Mouse (Mus musculus) lung, embryonic 16.5 days (tissue): Measurements from ENCODE around the gene Glrx. TPM values are rescaled to one million over a fixed set of nuclear protein-coding genes. Genes with fewer than 3 reads are reported as not detected.

Experiments
- ATAC-seq: fragments of 200-750 bp; cut with Nextera tagmentation; 2 replicates; pipeline ENCODE4 v1.8.0; 2017; ENCODE audit warnings: low read depth, mild to moderate bottlenecking, moderate library complexity
- H3K27ac ChIP-seq: fragments of 300-500 bp; sonication (generic); 2 replicates; pipeline ENCODE4 v1.5.1; 2014; ENCODE audit warnings: mild to moderate bottlenecking, control low read depth, low read length
- H3K27me3 ChIP-seq: fragments of 300-500 bp; sonication (generic); 2 replicates; pipeline ENCODE4 v1.6.1; 2014; ENCODE audit warnings: low read depth, low read length, mixed read lengths; ENCODE audit not compliant: control insufficient read depth, insufficient read depth
- H3K36me3 ChIP-seq: fragments of 300-500 bp; sonication (generic); 2 replicates; pipeline ENCODE4 v1.6.1; 2014; ENCODE audit warnings: low read length; ENCODE audit not compliant: control insufficient read depth, insufficient read depth
- H3K4me1 ChIP-seq: fragments of 300-500 bp; sonication (generic); replicated peaks from 2 replicates; pipeline ENCODE4 v1.6.1; 2014; ENCODE audit warnings: low read length, mixed read lengths; ENCODE audit not compliant: control insufficient read depth, insufficient read depth
- H3K4me2 ChIP-seq: fragments of 300-500 bp; sonication (generic); 2 replicates; pipeline ENCODE4 v1.6.1; 2014; ENCODE audit warnings: low read depth, low read length, control low read depth
- H3K4me3 ChIP-seq: fragments of 300-500 bp; sonication (generic); 2 replicates; pipeline ENCODE4 v1.5.1; 2014; ENCODE audit warnings: mild to moderate bottlenecking, low read length, control low read depth
- H3K9ac ChIP-seq: fragments of 300-500 bp; sonication (generic); 2 replicates; pipeline ENCODE4 v1.6.1; 2014; ENCODE audit warnings: low read length, control low read depth
- H3K9me3 ChIP-seq: fragments of 300-500 bp; sonication (generic); 2 replicates; pipeline ENCODE4 v1.6.1; 2016; ENCODE audit warnings: low read length; ENCODE audit not compliant: control insufficient read depth
- WGBS: fragments of 180-500 bp; shearing (Covaris S2); extraction: QIAGEN DNeasy Blood & Tissue Kit; methylation state at CpG from one replicate; pipeline ENCODE4 v1.1.7; 2014; 5-methylcytosine and 5-hydroxymethylcytosine counted together
- polyA plus RNA-seq: library from polyadenylated mRNA; unstranded; fragments of >200 nt; fragmentation: Nextera tagmentation; extraction: Ambion mirVana; gene quantifications from 2 replicates; pipeline ENCODE4 v1.2.1, GENCODE M21; 2015

The Glrx gene
- polyA plus RNA-seq, 1 experiment from 2014 or later: 58.0 TPM

- Histone ChIP-seq H3K27ac (no peak overlapping the region), H3K4me3 (no peak overlapping the region), H3K4me2 (no peak overlapping the region), H3K9me3 (no peaks in the 10 kb centered on the region), H3K27me3 (no peaks in the 10 kb centered on the region), H3K9ac (no peak overlapping the region), H3K4me1 (peaks cover 5% of the 10 kb centered on the region; the same call in 1 of the 2 replicates), H3K36me3 (no peaks in the 10 kb centered on the region)
- ATAC-seq: no peak
- WGBS: 76% methylated on average over 6 of the region's 6 CpGs
These were observed 8.0 kb upstream of the Glrx start for GRCm38 (mm10) chr13:75831710-75832109.

DNA sequence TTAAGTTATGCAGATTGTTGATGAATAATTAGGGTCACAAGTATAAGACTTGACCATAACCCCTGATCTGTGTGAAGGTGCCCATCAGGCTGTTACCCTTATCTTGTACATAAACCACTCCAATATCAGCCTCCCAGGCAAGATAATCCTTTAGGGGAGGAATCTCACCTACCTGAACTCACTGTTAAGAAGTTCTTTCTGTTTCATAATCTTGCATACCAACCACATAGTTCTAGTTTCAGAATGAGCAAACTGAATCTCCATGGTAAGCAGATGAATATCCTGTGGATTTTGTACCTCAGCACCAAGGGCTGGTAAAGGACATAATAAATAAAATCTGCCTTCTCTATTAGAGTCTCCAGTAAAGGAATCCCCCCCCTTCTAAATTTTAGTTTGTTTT, 7.0 kb upstream of the Glrx start:
- Histone ChIP-seq H3K27me3 (no peaks in the 10 kb centered on the region), H3K4me3 (no peak overlapping the region), H3K4me1 (peaks cover 5% of the 10 kb centered on the region; the same call in 1 of the 2 replicates), H3K27ac (no peak overlapping the region), H3K9ac (no peak overlapping the region), H3K9me3 (no peaks in the 10 kb centered on the region), H3K36me3 (no peaks in the 10 kb centered on the region), H3K4me2 (no peak overlapping the region)
- ATAC-seq: no peak

DNA sequence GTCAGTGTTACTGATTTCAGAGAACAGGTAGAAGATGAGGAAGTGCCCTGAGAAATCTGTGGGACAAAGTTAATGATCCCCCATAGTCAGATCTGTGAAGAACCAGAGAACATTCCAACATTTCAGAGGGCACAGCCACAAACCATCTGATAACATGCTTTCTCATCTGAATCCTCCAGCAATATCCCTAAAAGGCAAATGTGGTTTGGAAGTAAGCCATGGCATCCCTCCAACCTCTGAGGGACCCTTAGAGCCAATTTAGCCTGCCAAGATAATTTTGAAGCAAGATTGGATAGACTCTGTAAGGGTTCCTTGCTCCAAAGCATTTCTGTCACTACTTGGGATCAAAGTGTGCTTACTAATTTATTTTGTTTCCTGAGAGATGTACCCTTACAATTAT, 6.2 kb upstream of the Glrx start:
- Histone ChIP-seq H3K9me3 (no peaks in the 10 kb centered on the region), H3K4me1 (peaks cover 5% of the 10 kb centered on the region; the same call in 1 of the 2 replicates), H3K36me3 (no peaks in the 10 kb centered on the region), H3K4me3 (no peak overlapping the region), H3K9ac (no peak overlapping the region), H3K27me3 (no peaks in the 10 kb centered on the region), H3K4me2 (no peak overlapping the region), H3K27ac (peak overlapping the region; percentile 20; the same call in 1 of the 2 replicates)
- ATAC-seq: peak; percentile 81

DNA sequence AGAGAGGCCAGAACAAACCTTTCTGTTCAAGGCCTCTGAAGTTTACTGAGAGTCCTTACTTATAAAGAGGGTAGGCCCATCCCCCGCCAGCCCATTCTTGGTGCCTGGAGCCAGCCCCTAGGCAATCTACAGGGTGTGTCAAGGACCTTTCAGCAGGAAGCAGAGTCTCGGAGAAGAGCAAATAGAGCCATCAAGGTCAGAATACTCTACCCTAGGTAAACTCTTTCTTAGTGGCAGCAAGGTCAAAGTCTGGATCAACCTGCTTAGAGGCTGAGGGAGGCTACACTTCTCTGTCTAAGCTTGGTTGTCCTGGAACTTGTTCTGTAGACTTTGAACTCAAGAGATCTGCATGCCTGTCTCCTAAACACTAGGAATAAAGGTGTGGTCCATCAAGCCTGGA, 4.2 kb upstream of the Glrx start:
- Histone ChIP-seq H3K4me1 (peaks cover 9% of the 10 kb centered on the region), H3K4me3 (no peak overlapping the region), H3K36me3 (no peaks in the 10 kb centered on the region), H3K27ac (no peak overlapping the region), H3K4me2 (no peak overlapping the region), H3K9me3 (no peaks in the 10 kb centered on the region), H3K9ac (no peak overlapping the region), H3K27me3 (no peaks in the 10 kb centered on the region)
- 52% methylated on average over 2 of the region's 2 CpGs for WGBS
- ATAC-seq: no peak

GRCm38 (mm10) chr13:75838506-75838905, 1.2 kb upstream of the Glrx start:
- no peaks in the 10 kb centered on the region for H3K36me3 ChIP-seq
- no peaks in the 10 kb centered on the region for H3K27me3 ChIP-seq
- ATAC-seq: no peak
- no peak overlapping the region for H3K27ac ChIP-seq
- no peak overlapping the region for H3K9ac ChIP-seq
- no peak overlapping the region for H3K4me2 ChIP-seq
- 73% methylated on average over 4 of the region's 4 CpGs for WGBS
- no peak overlapping the region for H3K4me3 ChIP-seq
- H3K9me3 ChIP-seq: no peaks in the 10 kb centered on the region
- H3K4me1 ChIP-seq: peaks cover 17% of the 10 kb centered on the region

DNA sequence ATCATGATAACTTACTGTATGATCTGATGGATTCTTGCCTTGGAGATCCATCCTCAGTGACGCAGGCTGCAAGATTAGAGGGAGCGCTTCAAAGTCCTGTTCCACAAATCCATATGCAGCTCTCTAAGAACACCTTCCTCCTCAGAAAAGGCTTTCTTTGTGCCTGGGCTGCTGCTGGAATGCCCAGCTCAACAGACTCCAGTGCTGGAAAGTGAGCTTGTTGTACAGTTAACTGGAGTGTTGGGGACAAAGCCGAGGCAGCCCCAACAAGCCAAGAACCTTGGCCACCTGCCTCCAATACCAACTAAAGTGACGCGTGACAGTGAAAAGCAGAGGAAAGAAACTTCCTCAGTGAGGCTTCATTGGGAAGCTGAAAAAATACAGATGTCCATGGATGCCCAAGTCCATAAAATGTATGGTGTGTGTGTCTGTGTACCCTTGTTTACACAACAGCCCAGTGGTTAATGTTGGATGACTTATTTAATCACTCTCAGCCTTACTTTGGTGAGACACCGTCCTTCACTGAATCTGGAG, 1.2 kb downstream of the Glrx start:
- Histone ChIP-seq H3K4me1 (peaks cover 17% of the 10 kb centered on the region), H3K27me3 (no peaks in the 10 kb centered on the region), H3K36me3 (no peaks in the 10 kb centered on the region), H3K9me3 (no peaks in the 10 kb centered on the region), H3K9ac (peak overlapping the region; percentile 51), H3K4me2 (peak overlapping the region; percentile 63), H3K4me3 (peak overlapping the region; percentile 55), H3K27ac (no peak overlapping the region)
- ATAC-seq: no peak
- WGBS: 22% methylated on average over 6 of the region's 6 CpGs

- peaks cover 17% of the 10 kb centered on the region for H3K4me1 ChIP-seq
- H3K4me3 ChIP-seq: no peak overlapping the region
- no peaks in the 10 kb centered on the region for H3K9me3 ChIP-seq
- H3K27me3 ChIP-seq: no peaks in the 10 kb centered on the region
- H3K36me3 ChIP-seq: no peaks in the 10 kb centered on the region
- 64% methylated on average over 3 of the region's 3 CpGs for WGBS
- peak overlapping the region; percentile 63; the same call in 1 of the 2 replicates for H3K4me2 ChIP-seq
- no peak overlapping the region for H3K9ac ChIP-seq
- ATAC-seq: no peak
- no peak overlapping the region for H3K27ac ChIP-seq
These were observed 2.3 kb downstream of the Glrx start for GRCm38 (mm10) chr13:75841950-75842349.

GRCm38 (mm10) chr13:75843331-75843730, 3.7 kb downstream of the Glrx start:
- ATAC-seq: no peak
- no peak overlapping the region for H3K9ac ChIP-seq
- no peaks in the 10 kb centered on the region for H3K9me3 ChIP-seq
- WGBS: 82% methylated on average over 5 of the region's 5 CpGs
- H3K27me3 ChIP-seq: no peaks in the 10 kb centered on the region
- H3K36me3 ChIP-seq: no peaks in the 10 kb centered on the region
- no peak overlapping the region for H3K4me2 ChIP-seq
- H3K4me3 ChIP-seq: no peak overlapping the region
- no peak overlapping the region for H3K27ac ChIP-seq
- peaks cover 17% of the 10 kb centered on the region for H3K4me1 ChIP-seq

DNA sequence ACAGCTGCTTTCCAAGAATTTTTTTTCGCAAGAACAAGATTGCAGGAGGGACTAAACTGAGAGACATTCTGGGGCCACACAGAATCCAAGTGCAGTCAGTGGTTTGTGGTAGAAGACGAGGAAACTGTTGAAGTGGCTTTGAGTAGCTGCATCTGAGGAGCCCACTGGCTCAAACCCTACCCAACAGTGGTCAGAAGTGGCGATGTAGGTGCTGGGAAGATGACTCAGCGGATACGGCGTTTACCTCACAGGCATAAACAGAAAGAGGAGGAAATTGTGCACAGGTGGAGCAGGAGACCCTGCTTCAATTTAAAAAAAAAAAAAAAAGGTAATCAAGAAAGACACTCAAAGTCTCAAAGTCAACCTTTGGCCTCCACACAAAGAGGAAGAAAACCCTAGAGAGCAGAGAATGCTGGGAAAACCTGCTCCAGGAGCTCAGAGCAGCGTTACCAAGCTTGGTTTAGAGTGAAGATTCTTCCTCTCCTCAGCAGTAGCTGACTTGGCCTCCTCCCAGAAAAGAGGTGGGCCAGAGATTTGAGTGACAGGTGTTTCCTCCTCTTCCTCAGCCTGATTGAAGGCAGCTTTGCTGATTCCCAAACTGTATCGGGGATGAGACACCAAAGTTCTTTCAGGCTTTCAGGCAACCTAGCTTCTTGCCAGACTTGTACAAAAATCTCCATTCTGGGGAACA, 4.5 kb downstream of the Glrx start:
- Histone ChIP-seq H3K9me3 (no peaks in the 10 kb centered on the region), H3K36me3 (no peaks in the 10 kb centered on the region), H3K27ac (no peak overlapping the region), H3K9ac (no peak overlapping the region), H3K4me2 (no peak overlapping the region), H3K4me3 (no peak overlapping the region), H3K4me1 (peaks cover 17% of the 10 kb centered on the region), H3K27me3 (no peaks in the 10 kb centered on the region)
- 71% methylated on average over 8 of the region's 8 CpGs for WGBS
- ATAC-seq: no peak
